Mouse (Mus musculus) gastrocnemius, postnatal 4 days (tissue): ENCODE measurements around the gene Edc3. TPM values are rescaled to one million over a fixed set of nuclear protein-coding genes. Genes with fewer than 3 reads are reported as not detected.

Experiments
- DNase-seq, 2 experiments: peaks; one replicate each; pipeline ENCODE4 v3.0.0; 2021 to 2022; ENCODE audit warnings: low spot score in 2 of 2, mixed read lengths in 2 of 2
- total RNA-seq, 2 experiments: library from RNA; stranded (reverse); gene quantifications; 2 replicates each; pipeline ENCODE4 v1.2.3; 2021

Edc3 gene
- total RNA-seq, 2 experiments from 2014 or later, result 11.8 to 12.5 TPM

GRCm38 (mm10) chr9:57760416-57761146 is 52.2 kb downstream of the Edc3 start:
- DNase-seq, result no peak

DNA sequence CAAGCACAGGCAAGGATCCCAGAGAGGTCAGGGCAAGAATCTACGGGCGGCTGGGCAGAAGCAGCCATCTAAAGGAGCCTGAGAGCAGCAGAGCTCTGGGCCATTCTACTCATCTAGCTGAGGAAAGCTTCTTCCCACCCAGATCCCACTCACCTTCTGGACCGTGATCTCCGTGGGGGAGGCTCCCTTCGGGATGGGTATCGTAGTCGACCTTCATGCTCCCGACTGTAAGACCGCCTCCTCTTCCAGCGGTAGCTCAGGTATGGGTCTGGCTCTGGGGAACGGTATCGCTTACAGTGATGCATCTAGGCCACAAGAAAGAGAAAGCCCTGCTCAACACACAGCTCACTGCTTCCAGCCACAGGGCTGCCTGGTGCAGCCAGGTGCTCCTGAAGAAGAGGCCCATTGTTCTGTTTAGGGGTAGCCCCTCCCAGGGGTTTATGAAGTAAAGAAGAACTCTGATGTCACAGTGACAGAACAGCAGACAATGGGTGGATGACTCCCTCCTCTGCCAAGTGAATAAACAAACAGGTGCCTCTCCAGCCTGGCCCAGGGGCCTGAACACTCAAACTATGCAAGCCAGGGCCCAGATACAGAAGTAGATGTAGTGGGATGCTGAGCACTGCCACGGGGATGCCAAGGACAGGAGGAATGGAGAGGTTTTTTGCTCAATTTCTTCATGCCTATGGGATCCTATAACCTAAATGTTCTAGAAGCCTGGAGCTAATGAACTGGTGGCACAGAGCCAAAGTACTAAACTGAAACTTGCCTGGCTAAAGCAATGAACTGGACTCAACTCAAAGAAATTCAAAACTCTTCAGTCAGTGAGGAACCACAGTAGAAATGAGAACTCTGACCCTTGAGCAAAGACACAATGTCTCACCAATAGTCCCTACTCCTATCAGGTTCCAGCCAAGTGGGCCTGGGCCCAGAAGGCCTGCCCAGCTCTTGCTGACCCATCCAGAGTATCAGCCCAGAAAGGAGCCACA is 53.5 kb downstream of the Edc3 start:
- DNase-seq, result no peak

DNA sequence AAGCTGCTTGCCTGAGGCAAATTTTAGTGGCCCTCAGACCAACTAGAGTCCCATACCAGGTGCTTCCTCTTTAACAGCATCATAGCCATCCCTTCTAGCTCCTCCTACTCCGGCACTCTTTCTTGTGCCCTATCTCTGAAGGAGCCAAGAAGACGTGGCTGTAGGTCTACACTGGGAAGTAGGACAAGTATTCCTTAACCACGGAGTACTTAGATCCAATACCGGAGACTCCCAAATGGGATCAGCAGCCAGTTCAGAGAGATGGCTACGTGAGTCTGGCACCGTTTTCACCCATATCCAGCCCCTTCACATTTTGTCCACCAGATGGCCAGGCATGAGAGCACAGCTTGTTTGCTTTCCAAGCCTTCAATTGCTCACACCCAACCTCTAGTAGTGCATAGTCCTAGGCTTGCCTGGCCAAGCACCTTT is 54.2 kb downstream of the Edc3 start:
- DNase-seq, result peak in 1 of 2 experiments; percentile 50

- peak; percentile 65 to 79 for DNase-seq
These were observed 56.0 kb downstream of the Edc3 start for GRCm38 (mm10) chr9:57764147-57764973.

GRCm38 (mm10) chr9:57764974-57765363 is 56.6 kb downstream of the Edc3 start:
- peak; percentile 96 for DNase-seq

DNA sequence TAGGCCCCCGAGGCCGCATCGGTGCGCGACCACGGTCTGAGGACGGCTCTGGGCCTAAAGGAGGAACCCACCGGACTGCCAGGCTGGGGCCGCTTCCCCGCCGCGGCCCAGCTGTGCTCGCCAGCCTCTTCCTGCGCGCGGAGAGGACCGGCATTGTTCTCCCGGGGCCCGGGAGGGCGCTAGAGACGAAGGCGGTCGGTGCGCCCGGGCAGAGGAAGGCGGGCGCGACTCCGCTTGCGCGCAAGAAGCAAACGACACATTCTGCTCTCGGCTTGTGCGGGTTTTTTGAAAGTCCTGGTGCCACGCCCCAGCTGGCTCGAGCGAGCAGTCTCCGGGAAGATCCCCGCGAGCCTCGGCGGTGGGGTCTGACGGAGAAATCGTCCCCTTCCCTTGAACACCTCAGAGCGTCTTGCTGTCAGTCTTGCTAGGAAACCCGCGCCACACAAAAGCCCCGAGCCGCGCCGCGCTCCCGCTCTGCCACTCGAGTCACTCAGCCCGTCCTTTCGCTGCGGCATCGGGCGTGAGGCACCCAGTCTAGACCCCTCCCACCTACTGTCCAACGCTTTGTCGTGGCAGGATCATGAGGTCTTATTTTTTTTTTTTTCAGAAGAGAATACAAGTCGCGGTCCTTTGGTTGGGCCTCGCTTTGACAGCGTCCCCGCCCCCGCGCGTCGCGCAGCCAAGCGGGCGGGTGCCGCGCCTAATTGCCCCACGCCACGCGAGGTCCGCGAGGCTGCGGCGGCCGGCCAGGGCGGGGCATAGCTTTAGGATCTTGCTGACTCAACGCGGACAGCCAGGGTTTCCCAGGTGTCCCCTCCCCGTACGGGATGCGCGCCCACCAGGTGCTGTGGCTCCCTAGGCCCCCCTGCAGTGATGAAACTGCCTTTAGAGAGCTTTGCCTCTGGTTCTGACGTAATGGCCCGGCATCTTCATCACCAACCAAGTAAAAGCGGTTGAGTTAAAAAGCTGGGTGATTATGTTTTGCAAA is 57.3 kb downstream of the Edc3 start, which contains the start of gene Clk3:
Gene Clk3, minus strand, starts transcription at position 497 of the 988 bp plus-strand sequence.
- DNase-seq, result peak; percentile 53 to 73

DNA sequence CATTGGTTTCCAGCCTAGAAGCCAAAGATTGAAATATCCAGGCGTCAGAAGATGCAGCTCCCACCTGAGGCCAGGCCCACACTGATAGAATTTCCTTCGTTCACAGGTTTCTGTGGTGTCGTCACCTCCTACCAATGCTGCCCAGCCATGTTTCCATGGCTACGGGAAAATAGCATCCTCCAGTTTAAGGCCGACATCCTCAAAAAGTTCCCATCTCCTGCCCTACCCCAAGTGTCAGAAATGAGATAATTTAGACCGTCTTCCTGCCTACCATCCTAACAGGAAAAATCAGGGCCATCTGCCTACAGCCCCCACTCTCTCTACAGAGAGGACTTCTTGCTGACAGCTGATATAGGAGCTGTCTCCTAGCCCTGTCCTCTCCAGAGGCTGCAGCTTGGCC is 58.1 kb downstream of the Edc3 start:
- DNase-seq, result no peak

GRCm38 (mm10) chr9:57767231-57767630 is 58.9 kb downstream of the Edc3 start:
- no peak for DNase-seq

DNA sequence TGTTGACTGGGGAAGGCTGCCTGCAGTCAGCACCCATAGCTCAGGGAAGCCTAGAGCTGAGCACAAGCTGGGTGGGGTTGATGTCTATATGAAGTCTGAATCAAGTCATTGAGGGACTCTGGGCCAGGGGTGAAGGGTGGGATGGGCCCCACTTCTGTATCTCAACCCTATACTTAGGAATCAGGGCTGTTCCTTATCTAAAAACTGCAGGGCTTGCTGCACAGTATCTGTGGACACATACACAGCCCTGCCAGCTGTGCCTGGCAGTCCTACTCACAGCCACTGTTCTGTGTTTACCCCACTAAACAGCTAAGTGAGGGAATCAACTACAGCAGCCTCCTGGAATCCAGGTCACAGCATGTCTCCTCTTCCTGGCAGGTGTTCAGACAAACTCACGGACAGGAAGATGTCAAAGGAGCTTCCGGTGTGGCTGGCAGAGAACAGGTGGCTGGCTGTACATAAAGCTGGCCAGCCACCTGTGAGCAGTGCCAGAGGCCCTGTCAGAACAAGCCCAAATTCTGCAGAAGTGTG is 61.3 kb downstream of the Edc3 start:
- no peak for DNase-seq

- no peak for DNase-seq
These were observed 61.9 kb downstream of the Edc3 start for GRCm38 (mm10) chr9:57770214-57770613.

GRCm38 (mm10) chr9:57770836-57771235 is 62.5 kb downstream of the Edc3 start:
- no peak for DNase-seq

DNA sequence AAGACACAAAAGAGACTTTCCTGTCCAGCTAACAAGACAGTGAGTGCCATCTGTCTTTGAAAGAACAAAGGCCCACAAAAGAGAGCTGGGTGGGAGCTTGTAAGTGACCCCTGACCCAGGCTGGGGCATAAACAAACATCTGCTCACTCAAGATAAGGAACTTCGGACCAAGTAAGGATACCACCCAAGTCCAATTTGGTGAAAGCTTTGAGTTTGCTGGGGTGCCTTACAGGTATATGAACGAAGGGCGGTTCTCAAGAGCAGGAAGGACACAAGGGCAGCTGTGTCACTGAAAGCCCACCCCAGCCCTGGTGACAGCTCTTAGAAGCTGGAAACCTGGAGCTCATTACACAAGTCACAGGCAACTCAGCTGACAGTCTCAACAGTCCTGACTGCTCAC is 65.4 kb downstream of the Edc3 start:
- DNase-seq, result no peak

- no peak for DNase-seq
These were observed 65.8 kb downstream of the Edc3 start for GRCm38 (mm10) chr9:57774168-57774567.

GRCm38 (mm10) chr9:57775026-57775425 is 66.7 kb downstream of the Edc3 start:
- no peak for DNase-seq

DNA sequence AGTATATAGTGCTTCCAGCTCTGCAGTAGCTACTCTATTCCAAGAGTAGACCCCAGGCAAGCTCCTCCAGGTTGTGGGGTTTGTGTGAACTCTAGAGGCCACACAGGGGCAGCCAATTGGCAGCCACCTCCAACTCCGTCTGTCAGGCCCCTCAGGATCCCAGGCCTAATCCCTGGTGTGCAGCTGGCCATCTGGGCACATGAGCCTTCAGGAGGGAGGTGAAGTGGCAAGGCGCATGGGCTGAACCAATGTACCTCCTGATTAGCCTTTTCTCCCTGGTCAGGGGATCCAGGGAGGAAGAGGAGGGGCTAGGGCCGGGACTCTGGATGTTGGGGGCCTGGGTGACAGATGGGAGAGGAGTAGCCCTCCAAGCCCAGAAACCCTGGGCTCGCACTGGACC is 67.4 kb downstream of the Edc3 start:
- no peak for DNase-seq

DNA sequence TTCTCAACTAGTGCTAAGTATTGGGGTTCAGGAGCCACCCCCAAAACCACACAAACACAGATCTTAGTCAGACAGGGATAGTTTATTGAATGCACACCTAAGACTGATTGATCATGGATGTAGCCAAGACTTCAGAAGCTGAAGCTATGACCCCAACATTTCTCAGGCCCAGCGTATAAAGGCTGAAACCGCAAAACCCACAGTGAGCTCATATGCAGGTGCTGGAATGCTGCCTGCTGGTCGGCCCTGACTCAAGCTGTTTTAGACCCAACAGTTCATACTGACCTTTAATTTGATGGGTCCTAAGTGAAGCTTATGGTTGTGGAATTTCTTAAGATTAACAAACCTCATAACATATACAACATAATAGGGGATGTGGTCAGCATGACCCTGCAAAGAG is 74.3 kb downstream of the Edc3 start:
- DNase-seq, result no peak

GRCm38 (mm10) chr9:57789733-57790132 is 81.4 kb downstream of the Edc3 start:
- DNase-seq, result no peak

- DNase-seq, result no peak
These were observed 89.1 kb downstream of the Edc3 start for GRCm38 (mm10) chr9:57797456-57797855.

DNA sequence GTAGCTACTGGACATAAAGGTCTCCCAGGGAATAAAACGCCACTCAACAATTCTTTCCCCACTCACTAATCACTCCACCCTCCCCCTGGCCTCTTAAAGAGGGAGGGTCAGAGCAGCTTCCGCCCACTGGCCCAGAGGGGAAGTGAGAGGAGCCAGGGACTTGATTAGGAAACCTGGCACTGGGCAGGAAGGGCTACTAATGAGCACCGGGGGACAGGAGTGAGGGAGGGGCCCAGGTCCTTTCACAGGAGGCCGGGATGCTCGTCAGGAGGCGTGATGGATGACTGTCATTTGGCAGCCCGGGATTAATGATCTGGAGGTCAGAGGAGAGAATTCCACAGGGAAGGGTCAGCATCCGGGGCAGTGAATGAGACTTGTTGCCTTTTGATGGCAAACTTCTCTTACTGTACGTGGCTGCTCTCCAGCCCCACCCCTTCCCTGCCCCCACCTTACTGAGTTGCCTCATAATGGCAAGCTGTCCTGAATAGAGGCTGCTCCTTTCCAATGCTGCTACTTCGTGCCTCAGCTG is 90.4 kb downstream of the Edc3 start:
- DNase-seq, result no peak
